Mouse (Mus musculus) kidney, adult 8-10 months (tissue): ENCODE measurements at regions not wholly inside any gene's neighbourhood (a gene's known extent, or its start where the extent isn't known, plus 50 kb on each side); places are given as distances from the start of the nearest gene placed in this dataset.

ENCODE experiments used
- DNase-seq, 2 experiments: peaks; one replicate each; pipeline ENCODE4 v3.0.0; 2022

DNA sequence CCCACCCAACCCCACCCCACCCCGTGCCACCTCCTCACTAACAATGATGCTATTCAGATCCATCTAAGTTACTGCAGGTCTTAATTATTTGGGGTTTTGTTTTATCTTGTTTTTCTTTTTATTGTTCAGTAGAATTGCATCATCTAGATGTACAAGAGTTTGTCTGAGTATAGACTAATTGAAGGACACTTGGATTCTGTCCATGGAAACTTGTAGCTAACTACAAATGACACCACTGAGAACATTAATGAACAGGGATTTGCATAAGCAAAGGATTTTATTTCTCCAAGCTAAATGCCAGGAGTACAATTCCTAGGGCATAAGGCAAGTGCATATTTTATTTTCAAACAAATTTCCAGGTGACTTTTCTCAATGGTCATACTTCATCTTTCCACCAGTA, 318.4 kb upstream of the Slc7a11 start:
- no peak for DNase-seq

DNA sequence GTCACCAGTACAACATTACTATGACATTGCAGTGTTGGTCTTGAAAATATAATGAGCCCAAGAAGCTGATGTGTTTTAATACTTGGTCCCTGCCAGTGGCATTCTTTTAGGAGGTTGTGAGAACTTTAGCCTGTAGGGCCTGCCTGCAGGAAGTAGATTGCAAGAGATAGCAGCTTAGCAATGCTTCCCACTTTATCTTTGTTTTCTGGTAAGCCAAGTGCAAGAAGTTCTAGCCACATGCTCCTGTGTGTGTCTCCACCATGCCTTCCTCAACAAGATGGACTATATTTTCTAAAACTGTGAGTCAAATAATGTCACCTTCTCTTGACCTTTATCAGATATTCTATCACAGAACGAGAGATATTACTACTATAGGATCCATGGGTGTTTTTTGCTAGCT, 314.7 kb upstream of the Slc7a11 start:
- DNase-seq = no peak

DNA sequence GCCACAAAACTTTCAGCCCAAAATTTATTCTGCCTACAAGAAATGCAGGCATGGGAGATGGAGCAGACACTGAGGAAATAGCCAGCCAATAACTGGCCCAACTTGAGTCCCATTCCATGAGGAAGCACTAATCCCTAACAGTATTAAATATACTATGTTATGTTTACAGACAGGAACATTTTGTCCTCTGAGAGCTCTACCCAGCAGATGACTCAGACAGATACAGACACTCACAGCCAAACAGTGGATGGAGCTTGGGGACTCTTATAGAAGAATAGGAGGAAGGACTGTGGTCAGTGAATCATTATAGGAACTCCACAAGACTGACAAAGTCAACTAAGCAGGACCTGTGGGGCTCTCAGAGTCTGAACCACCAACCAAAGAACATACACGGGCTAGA, 293.8 kb upstream of the Slc7a11 start:
- DNase-seq = no peak

DNA sequence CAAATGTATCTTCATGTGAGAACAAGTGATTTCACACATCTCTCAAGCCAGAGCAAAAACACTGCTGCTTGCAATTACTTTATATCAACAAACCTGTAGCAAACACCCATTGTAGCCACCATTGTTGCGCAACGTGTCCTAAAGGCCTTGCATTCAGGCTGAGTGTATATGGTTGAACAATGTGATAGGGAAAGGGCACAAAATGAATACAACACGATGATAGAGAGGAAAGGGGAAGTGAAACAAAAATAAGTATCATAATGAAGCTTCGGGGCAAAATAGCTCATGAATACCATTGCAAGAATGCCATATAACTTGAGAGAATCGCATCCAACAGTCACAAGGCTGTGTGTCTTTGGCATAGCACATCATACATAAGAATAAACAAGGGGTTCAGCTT, 275.6 kb upstream of the Slc7a11 start:
- no peak for DNase-seq

DNA sequence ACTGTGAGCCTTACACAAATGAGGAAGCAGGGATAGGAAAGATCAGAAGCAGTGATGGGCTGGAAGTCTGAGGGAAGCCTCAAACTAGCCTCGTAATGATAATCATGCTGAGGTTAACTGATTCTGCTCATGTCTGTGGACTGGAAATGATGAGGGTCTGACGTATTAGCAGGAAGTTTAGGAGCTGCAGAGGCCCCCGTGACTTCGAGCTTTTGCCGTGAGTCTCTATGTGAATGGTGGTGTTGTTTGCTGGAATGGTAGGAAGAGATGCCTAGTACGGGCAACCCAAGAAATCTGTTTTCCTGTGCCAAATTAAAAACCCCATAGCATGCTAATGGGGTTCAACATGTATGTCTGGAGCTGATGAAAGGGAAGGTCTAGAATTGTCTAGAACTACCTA, 270.0 kb upstream of the Slc7a11 start:
- no peak for DNase-seq

DNA sequence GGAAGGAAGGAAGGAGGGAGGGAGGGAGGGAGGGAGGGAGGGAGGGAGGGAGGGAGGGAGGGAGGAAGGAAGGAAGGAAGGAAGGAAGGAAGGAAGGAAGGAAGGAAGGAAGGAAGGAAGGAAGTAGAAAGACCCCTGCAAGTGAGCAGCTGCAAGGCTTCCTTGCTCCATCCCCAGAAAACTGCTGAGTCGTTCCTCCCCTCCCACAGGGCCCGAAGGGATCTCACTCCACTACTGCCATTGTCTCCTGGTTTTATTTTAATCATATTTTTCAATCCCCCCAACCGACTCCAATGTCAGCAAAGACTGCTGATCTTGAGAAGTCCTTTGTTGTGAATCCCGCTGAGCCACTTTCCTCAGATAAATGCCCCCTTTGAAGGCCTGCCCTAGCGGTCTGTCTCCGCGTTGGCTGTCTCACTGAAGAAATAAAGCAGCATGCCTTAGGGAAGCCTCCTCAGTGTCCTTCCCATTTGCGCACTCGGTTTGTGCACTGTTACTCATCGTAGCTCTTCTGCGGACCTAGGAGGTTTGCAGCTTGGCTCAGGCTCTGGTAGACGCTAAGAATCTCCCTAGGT, 266.1 kb upstream of the Slc7a11 start:
- no peak for DNase-seq

DNA sequence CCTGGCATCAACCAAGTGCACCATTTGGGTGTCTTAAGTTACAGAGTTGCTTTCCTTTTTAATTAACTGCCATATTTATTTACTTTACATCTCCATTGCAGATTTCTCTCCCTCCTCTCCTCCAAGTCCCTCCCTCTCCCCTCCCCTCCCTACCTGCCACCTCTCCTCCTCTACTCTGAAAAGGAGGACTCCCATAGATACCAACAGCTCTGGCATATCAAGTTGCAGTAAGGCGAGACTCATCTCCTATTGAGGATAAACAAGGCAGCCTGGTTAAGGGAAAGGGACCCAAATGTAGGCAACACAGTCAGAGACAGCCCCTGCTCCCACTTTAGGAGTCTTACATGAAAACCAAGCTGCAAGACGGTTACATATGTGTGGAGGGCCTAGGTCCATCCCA, 263.3 kb upstream of the Slc7a11 start:
- no peak for DNase-seq

DNA sequence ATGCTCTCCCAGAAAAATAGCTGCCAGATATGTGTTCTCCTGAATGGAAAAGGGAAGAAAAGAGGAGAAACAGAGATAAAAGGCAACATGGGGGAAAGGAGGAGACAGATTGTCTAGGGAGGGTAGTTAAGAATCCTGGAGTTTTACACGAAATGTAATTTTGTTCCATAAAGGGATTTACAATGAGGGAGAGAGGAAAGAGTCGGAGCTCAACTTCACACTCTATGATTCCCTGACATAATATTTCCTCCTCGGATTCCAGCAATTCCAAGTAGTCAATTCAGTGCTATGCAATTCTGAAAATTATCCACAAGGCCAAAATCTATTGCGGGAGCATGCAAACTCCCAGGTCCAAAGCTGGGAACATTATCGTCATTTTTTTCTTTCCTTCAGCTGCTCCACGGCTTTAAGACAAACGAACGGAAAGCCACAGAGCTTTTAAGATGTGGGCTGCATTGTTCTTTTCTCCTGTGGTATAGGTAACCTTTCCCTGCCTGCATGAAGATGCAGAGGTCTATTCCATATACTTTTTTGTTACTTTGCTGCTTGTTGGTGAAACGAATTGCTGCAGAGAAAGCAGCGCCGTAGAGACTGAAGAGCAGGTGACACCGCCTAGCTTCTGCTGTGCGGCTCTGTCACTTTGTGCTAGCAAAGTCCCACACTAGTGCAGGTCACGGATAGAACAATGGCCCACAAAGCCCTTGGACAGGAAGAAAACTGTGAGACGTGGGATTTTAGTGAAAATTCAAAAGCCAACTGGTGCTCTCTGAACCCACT, 251.7 kb upstream of the Slc7a11 start:
- no peak for DNase-seq

DNA sequence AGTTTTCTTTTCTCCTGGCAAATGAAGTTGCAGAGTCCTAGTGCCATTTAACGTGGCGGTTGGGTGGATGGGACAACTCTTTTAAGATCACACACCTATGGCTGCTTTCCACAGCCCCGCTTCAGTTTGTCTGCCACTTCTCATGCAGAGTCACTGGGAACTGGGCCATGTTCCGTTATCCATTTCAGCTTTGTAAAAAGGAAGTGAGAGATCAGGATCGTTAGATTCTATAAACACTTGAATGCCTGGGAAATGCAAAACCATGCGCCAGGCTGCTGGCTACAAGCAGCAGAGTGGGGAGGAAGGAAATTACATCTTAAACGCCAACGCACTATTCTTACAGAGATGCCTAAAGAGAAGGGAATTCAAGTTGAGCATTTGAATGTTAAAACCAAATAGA, 251.1 kb upstream of the Slc7a11 start:
- DNase-seq = no peak

DNA sequence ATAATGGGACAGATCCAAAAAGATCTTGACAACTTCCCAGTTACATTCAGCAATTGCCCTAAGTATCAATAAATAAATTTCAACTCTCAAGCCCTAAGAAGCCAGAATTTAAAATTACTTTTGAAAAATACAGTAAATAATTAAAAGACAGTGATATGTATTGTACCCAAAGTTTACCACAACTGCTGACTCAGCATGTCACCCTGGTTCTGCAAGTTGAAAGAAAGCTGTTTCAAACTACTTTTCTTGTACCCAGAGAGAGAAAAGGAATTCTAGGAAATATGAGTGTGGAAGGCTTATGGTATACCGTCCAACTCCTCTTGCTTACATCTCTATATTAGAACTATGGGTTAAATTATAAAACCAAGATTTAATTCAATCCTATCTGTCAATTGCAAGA, 248.9 kb upstream of the Slc7a11 start:
- no peak for DNase-seq

DNA sequence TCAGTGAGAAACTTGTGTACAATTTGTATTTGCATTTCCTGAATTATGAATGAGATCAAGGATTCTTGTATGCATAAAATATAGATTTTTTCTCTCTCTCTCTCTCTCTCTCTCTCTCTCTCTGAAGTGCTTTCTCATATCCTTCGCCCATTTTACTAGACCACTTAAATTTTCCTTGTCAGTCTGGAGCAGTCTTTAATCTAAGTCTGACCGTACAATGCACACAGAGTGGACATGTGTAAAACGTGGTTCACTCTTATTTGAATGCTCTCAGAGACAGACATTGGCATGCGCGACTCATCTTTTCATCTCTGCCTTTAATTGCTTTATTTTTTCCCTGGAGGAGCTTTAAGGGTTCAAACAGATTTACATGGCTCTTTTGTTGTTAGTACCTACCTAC, 247.3 kb upstream of the Slc7a11 start:
- no peak for DNase-seq

DNA sequence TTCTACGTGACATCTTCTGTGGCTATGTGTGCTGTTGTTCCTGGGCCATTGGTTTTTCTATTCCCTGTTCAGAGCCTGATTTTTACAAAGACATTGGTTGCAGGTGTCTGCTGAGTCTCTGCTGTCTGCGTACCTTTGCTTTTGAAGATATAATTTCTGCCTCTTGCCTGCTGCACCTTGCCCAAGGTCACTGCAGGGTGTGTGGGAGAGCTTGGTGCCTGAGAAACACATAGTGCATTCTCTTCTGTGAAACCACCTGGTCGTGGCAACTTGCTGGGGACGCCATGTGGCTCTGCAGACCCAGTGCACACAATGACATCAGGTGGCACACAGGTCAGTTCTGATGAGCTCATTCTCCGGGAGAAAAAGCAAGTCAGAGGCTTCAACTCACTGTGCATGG, 246.0 kb upstream of the Slc7a11 start:
- DNase-seq = no peak

DNA sequence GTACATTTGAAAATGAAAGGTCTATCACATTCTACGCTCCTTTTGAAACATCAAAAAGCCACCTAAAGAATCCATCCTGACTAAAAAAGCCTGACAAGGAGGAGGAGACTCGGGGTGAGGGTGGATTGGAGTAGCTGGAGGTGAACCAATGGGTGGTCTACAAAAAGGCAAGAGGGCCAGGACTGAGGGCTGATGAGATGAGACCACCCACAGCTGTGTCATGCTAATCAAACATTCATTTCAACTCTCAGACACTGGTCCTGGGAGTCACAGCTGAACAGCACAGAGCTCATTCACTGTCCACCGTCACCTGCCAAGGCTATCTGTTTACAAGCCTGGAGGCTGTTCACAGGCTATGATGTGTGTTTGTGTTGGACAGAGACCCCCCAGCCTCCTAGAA, 244.3 kb upstream of the Slc7a11 start:
- no peak for DNase-seq

DNA sequence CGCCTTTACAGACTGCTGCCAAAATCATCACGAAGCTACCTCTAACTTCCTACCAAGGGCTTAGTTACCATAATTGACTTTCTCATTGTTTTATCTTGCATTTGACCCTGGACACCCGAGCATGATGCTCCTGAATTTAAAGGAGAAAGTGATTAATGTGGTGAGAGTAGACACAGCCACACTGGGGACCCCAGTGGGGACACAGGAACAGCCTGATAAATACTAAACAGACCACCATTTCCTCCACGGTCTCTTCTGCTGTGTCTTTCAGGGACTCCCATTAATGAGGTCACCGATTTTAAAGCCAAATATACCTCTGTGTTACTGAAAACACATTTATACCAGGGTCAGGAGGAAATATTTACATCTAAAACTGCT, 235.2 kb upstream of the Slc7a11 start:
- no peak for DNase-seq

DNA sequence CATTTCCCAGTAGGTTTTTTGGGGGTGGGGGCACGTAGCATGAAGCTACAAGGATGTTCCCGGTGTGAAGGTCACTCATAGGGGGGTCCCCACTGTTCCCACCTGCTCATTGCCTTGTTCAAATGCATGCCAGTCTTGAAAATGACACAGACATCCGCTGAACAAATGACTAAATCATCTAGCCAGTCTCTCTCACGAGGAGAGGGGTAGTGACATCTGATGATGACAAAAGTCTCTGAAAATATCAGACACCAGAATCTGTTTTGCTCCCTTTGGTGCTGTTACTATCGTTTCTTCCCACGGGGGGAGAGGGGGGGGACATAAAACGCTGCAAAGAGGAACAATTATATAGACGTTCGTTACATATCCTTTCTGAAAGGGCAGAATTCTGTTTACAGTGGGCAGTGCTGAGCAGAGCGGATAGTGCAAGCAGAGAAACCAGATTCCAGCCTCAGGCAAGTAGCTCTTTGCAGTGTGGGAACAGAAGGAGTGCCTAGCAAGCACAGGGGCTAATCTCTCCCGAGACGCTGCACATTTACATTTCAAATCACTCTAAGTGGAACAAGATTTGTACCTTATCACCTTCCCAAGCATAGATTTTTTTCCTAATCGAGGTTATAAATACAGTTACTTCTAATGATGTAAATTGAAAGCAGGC, 234.7 kb upstream of the Slc7a11 start:
- DNase-seq = no peak

DNA sequence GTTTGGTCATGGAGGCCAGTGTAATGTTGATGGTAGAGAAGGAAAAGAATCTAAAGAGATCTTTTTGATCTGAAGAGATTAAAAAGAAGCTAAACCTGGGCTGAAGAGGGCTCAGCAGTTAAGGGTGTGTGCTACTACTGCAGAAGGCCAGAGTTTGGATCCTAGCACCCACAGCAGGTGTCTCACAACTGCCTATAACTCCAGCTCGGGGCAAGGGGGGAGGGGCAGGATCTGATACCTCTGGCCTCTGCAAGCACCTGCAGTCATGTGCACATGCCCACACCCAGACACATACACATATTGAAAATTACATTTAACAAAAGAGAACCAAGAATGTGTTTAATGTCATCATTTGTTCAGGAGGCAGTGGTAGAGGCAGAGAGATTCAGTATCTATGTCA, 232.4 kb upstream of the Slc7a11 start:
- no peak for DNase-seq

DNA sequence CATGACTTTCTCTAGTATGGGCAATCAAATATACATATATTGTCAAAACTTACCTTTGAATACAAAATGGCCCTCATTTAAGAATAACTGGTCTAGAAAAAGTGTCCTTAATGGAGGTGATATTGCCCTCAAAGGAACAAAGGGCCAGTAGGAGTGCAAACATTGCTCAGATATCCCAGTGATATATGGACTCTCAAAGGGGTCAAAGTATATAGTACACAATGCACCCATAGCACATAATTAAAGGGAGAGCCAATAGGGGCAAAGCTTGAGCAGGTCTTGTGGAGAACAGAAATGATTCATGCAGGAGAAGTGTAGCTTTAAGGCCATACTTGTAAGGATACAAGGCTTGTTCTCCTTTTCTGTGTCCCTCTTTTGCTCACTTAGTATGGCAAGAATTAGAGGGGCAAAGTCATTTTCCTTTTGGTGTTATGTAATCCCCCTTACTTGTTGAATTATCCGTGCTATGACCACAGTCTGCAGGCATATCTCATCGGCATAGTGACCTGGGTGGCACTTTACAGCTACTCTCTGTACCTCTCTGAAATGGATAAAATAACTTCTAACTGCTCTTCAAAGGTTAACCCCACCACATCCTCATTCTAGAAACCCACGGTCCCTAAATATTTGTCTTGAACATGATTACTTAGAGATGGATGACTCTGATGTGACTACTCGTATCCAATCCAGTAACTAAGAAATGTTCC, 231.6 kb upstream of the Slc7a11 start:
- no peak for DNase-seq

DNA sequence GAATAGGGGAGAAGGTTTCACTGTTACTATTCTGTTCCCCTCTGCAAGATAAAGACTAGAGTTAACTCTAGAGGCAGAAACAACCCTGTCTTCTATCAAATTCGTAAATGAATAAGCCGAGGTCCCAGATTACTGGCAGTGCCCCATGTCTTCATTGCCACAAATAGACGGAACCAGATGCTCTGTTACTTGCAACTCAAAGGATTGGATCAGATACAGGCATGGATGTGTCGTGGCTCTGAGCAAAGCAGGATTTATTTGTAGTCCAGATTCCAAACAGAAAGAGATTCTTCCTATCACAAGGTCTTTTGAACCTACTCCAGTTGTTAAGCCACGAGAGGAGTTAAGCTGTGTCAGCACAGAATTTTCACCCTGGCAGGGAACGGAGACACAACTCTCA, 221.9 kb upstream of the Slc7a11 start:
- DNase-seq = no peak

DNA sequence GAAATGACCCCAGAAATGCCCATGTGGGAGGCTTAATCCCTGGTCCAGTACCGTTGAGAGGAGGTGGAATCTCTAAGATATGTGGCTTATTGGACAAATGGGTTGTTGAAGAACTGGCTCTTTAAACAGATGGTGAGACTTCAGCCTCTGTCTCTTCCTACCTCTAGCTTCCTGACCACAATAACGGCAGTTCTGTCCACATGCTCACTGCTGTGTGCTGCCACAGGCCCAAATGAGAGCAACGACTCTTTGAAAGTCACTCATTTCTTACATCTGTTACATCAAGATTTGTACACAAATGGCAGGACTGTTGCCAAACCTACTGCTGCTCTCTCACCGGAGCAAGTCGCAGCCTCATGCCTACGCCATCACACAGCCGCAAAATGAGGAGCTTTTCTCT, 217.6 kb upstream of the Slc7a11 start:
- DNase-seq = no peak

DNA sequence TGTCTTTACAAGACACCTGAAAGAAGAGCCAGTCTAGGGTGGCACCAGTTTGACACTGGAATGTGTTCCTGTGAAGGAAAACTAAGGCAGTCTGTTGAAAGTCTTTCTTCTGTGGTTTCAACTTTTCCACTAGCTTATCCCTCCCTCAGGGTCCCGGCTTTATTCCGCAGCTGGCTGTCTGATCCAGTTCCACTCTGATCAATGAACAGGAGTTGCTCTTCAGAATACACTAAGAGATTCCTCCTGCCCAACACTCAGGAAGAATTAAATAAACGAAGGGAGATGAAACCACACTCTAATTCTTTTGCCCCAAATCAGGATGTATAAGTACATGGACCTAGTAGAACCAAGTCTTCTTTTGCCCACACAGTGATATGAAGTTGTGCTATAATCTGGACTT, 217.2 kb upstream of the Slc7a11 start:
- no peak for DNase-seq

DNA sequence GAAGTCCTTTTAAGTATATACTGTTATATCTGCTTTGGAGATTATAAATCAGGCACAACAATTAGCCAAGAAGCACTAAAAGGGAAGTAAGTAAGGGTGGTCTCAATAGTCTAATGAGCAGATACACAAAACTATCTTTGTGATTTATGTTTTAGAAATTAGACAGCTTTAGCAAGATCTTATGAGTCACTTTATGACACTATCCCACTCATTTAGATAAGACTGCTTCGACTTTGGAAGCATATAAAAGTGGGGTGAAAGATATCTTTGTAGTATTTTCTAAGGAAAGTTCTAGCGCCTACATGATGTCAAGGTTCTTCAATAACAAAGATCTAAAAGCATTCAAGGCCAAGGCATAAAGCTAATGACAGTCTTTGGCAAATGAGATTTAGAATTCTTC, 214.5 kb upstream of the Slc7a11 start:
- DNase-seq = no peak

DNA sequence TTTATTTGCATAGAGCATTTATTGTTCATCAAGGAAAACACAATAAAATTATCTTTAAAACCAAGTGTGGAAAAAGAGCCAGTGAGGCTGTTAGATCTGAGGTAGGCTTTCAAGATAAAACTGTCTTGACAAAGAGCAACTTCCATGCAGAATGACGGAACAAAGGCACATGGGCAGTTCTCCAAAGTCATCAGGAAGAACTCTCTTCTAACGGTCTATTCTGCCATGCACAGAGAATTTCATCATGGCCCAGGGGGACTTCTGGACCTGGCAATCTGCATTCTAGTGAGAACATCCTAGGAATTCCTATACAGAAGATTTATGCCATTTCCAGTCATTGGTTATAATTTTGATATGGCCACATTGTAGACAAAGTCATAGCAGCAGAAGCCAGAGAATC, 211.0 kb upstream of the Slc7a11 start:
- no peak for DNase-seq

DNA sequence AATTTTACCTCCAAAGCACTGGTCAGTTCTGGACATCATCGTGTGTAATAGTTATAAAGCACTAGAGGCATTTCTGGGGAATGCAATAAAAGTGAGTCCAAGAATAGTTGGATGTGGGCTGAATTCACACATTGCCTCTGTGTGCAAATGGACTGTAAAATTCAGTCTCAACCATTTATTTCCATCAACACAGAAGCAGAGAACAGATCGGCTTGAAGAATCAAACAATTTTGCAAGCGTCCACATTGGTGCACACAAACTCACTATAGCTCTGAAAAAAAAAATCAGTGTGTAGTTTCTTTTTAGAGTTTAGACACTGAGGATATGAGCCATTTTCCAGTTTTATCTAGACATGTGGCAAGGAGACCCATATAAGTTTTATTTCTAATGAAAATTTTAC, 208.9 kb upstream of the Slc7a11 start:
- no peak for DNase-seq

DNA sequence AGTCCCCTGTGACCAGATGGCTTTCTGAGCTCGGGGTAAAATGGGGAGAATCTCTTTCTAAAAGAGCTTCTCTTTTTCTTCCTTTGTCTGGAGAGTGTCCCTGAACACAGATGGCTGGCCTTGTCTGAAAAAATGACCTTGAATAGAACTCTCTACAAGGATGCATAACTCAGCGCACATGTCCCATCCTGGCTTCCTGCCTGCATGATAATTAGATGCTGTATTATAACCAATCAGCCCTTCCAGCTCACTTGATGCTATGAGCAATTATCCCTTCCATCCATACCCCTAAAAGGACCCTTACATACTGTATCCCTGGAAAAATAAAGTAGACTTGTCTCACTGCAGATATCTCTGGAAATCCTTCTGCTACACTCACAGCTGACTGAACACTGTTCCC, 199.7 kb upstream of the Slc7a11 start:
- DNase-seq = no peak
